Mouse (Mus musculus): ENCODE data around the gene Olfr111. TPM values are rescaled to one million over a fixed set of nuclear protein-coding genes. Genes with fewer than 3 reads are reported as not detected.

The Olfr111 gene
- polyA plus RNA-seq, 1 experiment from 2014 or later: 3.2 TPM

Other genes with a start within 250 kb of the Olfr111 start
- not detected in 3 replicates for gene Olfr98, start 244.3 kb upstream of the Olfr111 start, polyA plus RNA-seq (2018)
- gene H2-M3, start 237.8 kb upstream of the Olfr111 start, polyA plus RNA-seq (2018): 27.9 to 59.9 TPM (median 48.4 TPM) in 3 replicates
- not detected in 3 replicates for gene Olfr99, start 224.6 kb upstream of the Olfr111 start, polyA plus RNA-seq (2018)
- gene Olfr101, start 203.7 kb upstream of the Olfr111 start, polyA plus RNA-seq (2018): not detected in 3 replicates
- not detected in 3 replicates for gene Olfr102, start 191.0 kb upstream of the Olfr111 start, polyA plus RNA-seq (2018)
- gene Olfr103, start 168.3 kb upstream of the Olfr111 start, polyA plus RNA-seq (2018): not detected in 3 replicates
- gene Olfr104-ps, start 148.4 kb upstream of the Olfr111 start, polyA plus RNA-seq (2018): not detected in 3 replicates
- not detected in 3 replicates for gene Olfr105-ps, start 129.0 kb upstream of the Olfr111 start, polyA plus RNA-seq (2018)
- not detected in 3 replicates for gene Olfr106-ps, start 117.6 kb upstream of the Olfr111 start, polyA plus RNA-seq (2018)
- not detected in 3 replicates for gene Olfr107, start 108.8 kb upstream of the Olfr111 start, polyA plus RNA-seq (2018)
- not detected in 3 replicates for gene Olfr108, start 62.5 kb upstream of the Olfr111 start, polyA plus RNA-seq (2018)
- not detected in 3 replicates for gene Olfr109, start 49.1 kb upstream of the Olfr111 start, polyA plus RNA-seq (2018)
- 1.0 to 2.2 TPM (median 1.7 TPM) in 3 replicates for gene H2-M2, start 24.5 kb upstream of the Olfr111 start, polyA plus RNA-seq (2018)
- 1.6 to 2.2 TPM (median 1.9 TPM) in 3 replicates for gene Olfr110, start 15.6 kb upstream of the Olfr111 start, polyA plus RNA-seq (2018)
- gene Olfr112, start 61.4 kb downstream of the Olfr111 start, polyA plus RNA-seq (2018): not detected in 3 replicates
- not detected in 3 replicates for gene Olfr113, start 69.6 kb downstream of the Olfr111 start, polyA plus RNA-seq (2018)
- not detected in 3 replicates for gene Olfr114, start 84.7 kb downstream of the Olfr111 start, polyA plus RNA-seq (2018)
- not detected in 3 replicates for gene Olfr115, start 119.1 kb downstream of the Olfr111 start, polyA plus RNA-seq (2018)
- not detected in 3 replicates for gene Olfr116, start 119.2 kb downstream of the Olfr111 start, polyA plus RNA-seq (2018)
- not detected in 3 replicates for gene Olfr117, start 155.8 kb downstream of the Olfr111 start, polyA plus RNA-seq (2018)
- not detected in 3 replicates for gene Olfr118, start 159.0 kb downstream of the Olfr111 start, polyA plus RNA-seq (2018)
- not detected in 3 replicates for gene Olfr119, start 188.5 kb downstream of the Olfr111 start, polyA plus RNA-seq (2018)
- gene Olfr120, start 213.8 kb downstream of the Olfr111 start, polyA plus RNA-seq (2018): not detected in 3 replicates
- not detected in 3 replicates for gene Olfr121, start 240.8 kb downstream of the Olfr111 start, polyA plus RNA-seq (2018)